Mouse (Mus musculus) cortical plate, adult 2 months (tissue): Measurements from ENCODE around the gene Nrap.

ENCODE experiments used
- CTCF ChIP-seq: fragments of 200-500 bp; IDR thresholded peaks from 2 replicates; pipeline ENCODE4 v1.5.1; 2011; ENCODE audit warnings: mild to moderate bottlenecking, control low read depth, low read length; ENCODE audit not compliant: insufficient read depth; ENCODE audit errors: extremely low read depth
- POLR2A ChIP-seq: fragments of 200-500 bp; IDR thresholded peaks from 2 replicates; pipeline ENCODE4 v1.6.1; 2011; ENCODE audit warnings: mild to moderate bottlenecking, low read length, control low read depth; ENCODE audit not compliant: insufficient read depth; ENCODE audit errors: extremely low read depth

- peak; percentile 91 for TF ChIP-seq CTCF
- no peak for TF ChIP-seq POLR2A
Observed at GRCm38 (mm10) chr19:56422476-56423338, 32.9 kb upstream of the Nrap start.
